Mouse (Mus musculus): ENCODE data around the gene D10Jhu81e. TPM values are rescaled to one million over a fixed set of nuclear protein-coding genes. Genes with fewer than 3 reads are reported as not detected.
A peak's percentile ranks its signal among the peaks of the same experiment; 100 is the strongest.
"Not testable (repeated sequence)": the region's sequence is repeated elsewhere in the genome, so short reads cannot be mapped to it uniquely, and the experiment has no call there.

Gene D10Jhu81e
- total RNA-seq (2022), result 100 to 1,000 TPM; 187 to 284 (median 230) TPM

GRCm38 (mm10) chr10:78169281-78170042 is at the start of gene D10Jhu81e:
Gene D10Jhu81e (minus strand): TSS chr10:78169782.
- peak; percentile 99 for DNase-seq

GRCm38 (mm10) chr10:78218576-78218975 is 49.0 kb upstream of the D10Jhu81e start:
- DNase-seq, result no peak

- DNase-seq, result no peak
These were observed 46.9 kb upstream of the D10Jhu81e start for GRCm38 (mm10) chr10:78216376-78217083.

- no peak for DNase-seq
These were observed 44.8 kb upstream of the D10Jhu81e start for GRCm38 (mm10) chr10:78214371-78214770.

- DNase-seq, result no peak
These were observed 41.7 kb upstream of the D10Jhu81e start for GRCm38 (mm10) chr10:78211311-78211710.

GRCm38 (mm10) chr10:78201182-78201581 is 31.6 kb upstream of the D10Jhu81e start:
- no peak for DNase-seq

GRCm38 (mm10) chr10:78192933-78193332 is 23.4 kb upstream of the D10Jhu81e start:
- DNase-seq, result no peak

GRCm38 (mm10) chr10:78186076-78186475 is 16.5 kb upstream of the D10Jhu81e start:
- not testable (repeated sequence) for DNase-seq

GRCm38 (mm10) chr10:78185381-78185725 is 15.8 kb upstream of the D10Jhu81e start:
- DNase-seq, result no peak

- DNase-seq, result peak; percentile 85
These were observed 15.2 kb upstream of the D10Jhu81e start, which contains the start of gene Pwp2 for GRCm38 (mm10) chr10:78184531-78185380. Gene Pwp2 (minus strand): TSS chr10:78185149.

GRCm38 (mm10) chr10:78183577-78183976 is 14.0 kb upstream of the D10Jhu81e start:
- DNase-seq, result no peak

GRCm38 (mm10) chr10:78182321-78182720 is 12.7 kb upstream of the D10Jhu81e start:
- no peak for DNase-seq

- no peak for DNase-seq
These were observed 4.9 kb upstream of the D10Jhu81e start for GRCm38 (mm10) chr10:78174474-78174873.

- no peak for DNase-seq
These were observed 2.0 kb upstream of the D10Jhu81e start for GRCm38 (mm10) chr10:78171581-78171980.

- DNase-seq, result no peak
These were observed 1.5 kb upstream of the D10Jhu81e start for GRCm38 (mm10) chr10:78171057-78171456.

- no peak for DNase-seq
These were observed 863 bp upstream of the D10Jhu81e start for GRCm38 (mm10) chr10:78170445-78170844.

GRCm38 (mm10) chr10:78168792-78169191 is 790 bp downstream of the D10Jhu81e start:
- DNase-seq, result no peak

- no peak for DNase-seq
These were observed 1.8 kb downstream of the D10Jhu81e start for GRCm38 (mm10) chr10:78167775-78168174.

GRCm38 (mm10) chr10:78167333-78167732 is 2.2 kb downstream of the D10Jhu81e start:
- DNase-seq, result no peak

- no peak for DNase-seq
These were observed 4.2 kb downstream of the D10Jhu81e start for GRCm38 (mm10) chr10:78165256-78166005.

GRCm38 (mm10) chr10:78164786-78165185 is 4.8 kb downstream of the D10Jhu81e start:
- DNase-seq, result no peak

GRCm38 (mm10) chr10:78163923-78164322 is 5.7 kb downstream of the D10Jhu81e start:
- no peak for DNase-seq
